Mouse (Mus musculus) cortical plate, adult 2 months (tissue): ENCODE measurements around the gene Cenpm.

Experiments
- CTCF ChIP-seq: fragments of 200-500 bp; IDR thresholded peaks from 2 replicates; pipeline ENCODE4 v1.5.1; 2011; ENCODE audit warnings: mild to moderate bottlenecking, control low read depth, low read length; ENCODE audit not compliant: insufficient read depth; ENCODE audit errors: extremely low read depth
- POLR2A ChIP-seq: fragments of 200-500 bp; IDR thresholded peaks from 2 replicates; pipeline ENCODE4 v1.6.1; 2011; ENCODE audit warnings: mild to moderate bottlenecking, low read length, control low read depth; ENCODE audit not compliant: insufficient read depth; ENCODE audit errors: extremely low read depth

DNA sequence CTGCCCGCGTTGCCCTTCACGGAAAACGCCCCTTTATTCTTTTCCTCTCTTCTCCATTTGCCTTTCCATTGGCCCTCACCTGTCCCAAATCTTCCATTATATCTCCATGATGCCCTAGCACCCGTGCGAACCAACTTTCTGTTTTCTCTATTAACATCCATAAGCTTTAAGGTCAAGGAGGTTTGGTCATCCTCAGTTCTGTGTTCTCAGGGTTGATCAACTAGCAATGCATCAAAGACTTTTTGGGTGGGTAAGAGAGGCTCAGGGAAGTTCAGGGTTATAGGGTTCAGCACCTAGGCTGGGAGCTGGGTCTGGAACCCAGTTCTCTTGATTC is 30.0 kb upstream of the Cenpm start, which contains the start of gene Sept3:
- TF ChIP-seq CTCF (no peak), POLR2A (no peak)
